Mouse (Mus musculus) c-Kit-positive CD71-positive TER-119-positive erythroid progenitor cells, embryonic 14.5 days (primary cell): ENCODE measurements around the gene Styx.

Source experiments
- DNase-seq: peaks from one replicate; pipeline ENCODE4 v3.0.0-alpha.2; 2013; ENCODE audit warnings: low spot score

Styx gene

GRCm38 (mm10) chr14:45469446-45469845 is 118.6 kb downstream of the Styx start:
- no peak for DNase-seq
